Mouse (Mus musculus) megakaryocyte, adult 5-6 weeks (primary cell): ENCODE data around the gene Arhgap6. TPM values are rescaled to one million over a fixed set of nuclear protein-coding genes. Genes with fewer than 3 reads are reported as not detected.
"Not testable (repeated sequence)": the region's sequence is repeated elsewhere in the genome, so short reads cannot be mapped to it uniquely, and the experiment has no call there.

ENCODE experiments used
- ATAC-seq: 2 replicates; pipeline ENCODE4 v1.8.0; 2016; ENCODE audit warnings: mild to moderate bottlenecking, inconsistent platforms; ENCODE audit not compliant: poor library complexity, severe bottlenecking
- total RNA-seq, 2 experiments: library from RNA; stranded (forward) in 1 of 2; stranded (reverse) in 1 of 2; fragments of 153-499, 151-499 nt in 1 of 2; fragments of 221-1000, 200-1000 nt in 1 of 2; gene quantifications; 2 replicates each; pipeline versions ENCODE4 v1.2.3 to v1.2.4; 2015 to 2017

The Arhgap6 gene
- total RNA-seq, 2 experiments from 2014 or later: 1.9 to 3.3 TPM

DNA sequence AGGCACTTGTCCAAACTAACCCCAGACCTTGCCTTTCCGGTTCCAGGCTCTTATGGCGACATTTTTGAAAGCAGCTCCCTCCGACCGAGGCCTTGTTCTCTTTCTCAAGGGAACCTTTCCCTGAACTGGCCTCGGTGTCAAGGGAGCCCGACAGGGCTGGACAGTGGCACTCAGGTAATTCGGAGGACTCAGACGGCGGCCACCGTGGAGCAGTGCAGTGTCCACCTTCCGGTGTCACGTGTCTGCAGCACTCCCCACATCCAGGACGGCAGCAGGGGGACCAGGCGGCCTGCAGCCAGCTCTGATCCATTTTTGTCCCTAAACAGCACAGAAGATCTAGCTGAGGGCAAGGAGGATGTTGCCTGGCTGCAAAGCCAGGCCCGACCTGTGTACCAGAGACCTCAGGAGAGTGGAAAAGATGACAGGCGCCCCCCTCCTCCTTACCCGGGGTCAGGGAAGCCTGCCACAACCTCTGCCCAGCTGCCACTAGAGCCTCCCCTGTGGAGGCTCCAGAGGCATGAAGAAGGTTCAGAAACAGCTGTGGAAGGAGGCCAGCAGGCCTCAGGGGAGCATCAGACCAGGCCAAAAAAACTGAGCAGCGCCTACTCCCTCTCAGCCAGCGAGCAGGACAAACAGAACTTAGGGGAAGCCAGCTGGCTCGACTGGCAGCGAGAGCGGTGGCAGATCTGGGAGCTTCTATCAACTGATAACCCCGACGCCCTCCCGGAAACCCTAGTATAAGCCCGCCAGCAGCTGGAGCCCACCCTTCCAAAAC is 507.6 kb downstream of the Arhgap6 start:
- ATAC-seq: no peak

DNA sequence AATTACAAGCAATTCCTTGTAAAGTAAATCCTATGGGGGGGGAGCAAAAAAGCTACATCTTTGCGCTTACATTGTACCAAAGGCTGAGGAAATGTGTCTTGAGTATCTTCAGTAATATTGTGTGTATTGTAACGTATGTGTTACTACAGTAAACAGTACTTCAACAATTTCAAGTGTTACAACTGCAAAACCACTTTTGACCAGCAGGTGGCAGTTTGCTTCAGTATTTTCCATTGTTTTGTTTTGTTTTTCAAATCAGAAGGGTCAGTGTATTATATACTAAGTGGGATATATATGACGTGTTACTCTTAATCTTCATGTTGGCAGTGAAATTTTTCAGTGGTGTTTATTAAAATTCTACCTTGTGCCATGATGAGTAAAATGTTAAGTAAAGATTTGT is 509.0 kb downstream of the Arhgap6 start:
- peak; percentile 61 for ATAC-seq

DNA sequence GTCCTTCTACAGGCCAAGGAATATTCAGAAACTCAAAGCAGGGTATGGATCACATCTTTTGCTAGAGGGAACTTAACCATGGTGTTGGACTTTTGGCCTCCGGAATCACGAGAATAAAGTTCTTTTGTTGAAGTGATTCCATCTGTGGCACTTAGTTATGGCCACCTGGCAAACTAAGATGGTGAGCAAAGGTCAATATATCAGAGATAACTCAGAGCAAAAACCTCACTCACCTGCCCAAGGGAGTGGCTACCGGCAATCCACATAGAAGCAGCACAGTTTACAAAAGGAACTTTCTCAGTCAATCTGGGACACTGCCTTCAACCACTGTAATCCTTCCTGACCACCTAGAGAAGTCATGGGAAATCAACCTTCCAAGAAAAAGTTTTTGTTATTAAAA is 513.7 kb downstream of the Arhgap6 start:
- no peak for ATAC-seq

DNA sequence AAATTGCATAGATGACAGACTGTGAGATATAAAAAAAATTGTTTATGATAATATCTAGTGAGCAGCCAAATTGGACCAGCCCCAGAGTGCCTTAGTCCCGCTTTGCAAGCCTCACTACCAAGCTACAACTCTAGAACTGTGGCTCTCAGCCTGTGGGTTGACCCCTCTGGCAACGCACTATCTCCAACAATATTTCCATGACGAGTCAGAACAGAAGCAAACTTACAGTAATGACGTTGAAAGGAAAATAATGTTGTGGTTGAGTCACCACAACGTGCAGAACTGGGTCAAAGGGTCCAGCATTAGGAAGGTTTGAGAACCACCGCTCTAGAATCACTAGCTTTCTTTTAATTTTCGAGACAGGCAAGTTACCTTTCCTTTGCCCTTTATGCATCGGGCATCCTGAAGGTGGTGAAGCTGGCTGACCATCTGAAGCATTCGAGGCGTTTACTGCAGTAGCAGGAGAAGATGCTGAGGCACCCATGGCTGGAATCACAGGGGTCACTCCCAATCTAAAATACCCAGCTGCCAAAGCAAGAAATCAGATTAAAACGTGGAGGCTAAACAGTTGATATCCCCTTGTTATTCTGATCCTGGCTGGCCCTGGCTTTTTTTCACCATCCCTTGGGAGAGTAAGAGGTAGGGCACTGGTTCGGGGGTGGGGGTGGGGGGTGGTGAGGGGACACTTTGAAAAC is 524.3 kb downstream of the Arhgap6 start:
- ATAC-seq: peak; percentile 3; the same call in 1 of the 2 replicates

DNA sequence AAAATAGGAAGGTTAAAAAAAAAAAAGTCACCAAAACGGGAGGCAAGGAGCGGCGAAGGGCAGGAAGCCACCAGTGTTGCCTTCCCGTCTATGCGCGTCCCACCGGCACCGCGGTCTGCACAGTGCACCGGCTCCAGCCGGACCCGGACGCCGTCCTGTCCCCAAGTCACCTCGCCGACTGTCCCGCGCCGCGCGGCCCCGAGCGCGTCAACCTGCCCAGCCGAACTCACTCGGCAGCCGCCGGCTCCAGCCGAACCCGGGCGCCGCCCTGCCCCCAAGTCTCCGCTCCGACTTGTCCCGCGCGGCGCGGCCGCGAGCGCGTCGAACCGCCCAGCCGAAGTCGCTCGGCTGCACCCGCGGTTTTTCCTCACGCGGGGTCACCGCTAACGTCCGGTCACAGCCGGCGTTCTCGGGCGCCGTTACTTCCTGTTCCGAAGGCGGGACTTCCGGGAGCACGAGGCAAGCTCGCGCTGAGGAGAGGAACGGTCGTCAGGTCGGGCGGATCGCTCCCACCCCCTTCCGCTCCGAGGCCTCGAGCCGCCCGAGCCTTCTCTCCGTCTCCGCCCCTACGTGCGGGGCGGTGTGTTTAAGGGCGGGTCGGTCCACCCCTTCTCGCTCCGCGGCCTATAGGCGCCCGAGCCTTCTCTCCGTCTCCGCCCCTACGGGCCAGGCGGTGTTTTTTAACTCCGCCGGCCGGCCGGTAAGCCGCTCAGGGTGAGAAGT is 525.2 kb downstream of the Arhgap6 start, which contains the start of gene Hccs:
TSS of gene Hccs (minus strand) at position 428 of the 723 bp plus-strand sequence.
- peak; percentile 97 for ATAC-seq

DNA sequence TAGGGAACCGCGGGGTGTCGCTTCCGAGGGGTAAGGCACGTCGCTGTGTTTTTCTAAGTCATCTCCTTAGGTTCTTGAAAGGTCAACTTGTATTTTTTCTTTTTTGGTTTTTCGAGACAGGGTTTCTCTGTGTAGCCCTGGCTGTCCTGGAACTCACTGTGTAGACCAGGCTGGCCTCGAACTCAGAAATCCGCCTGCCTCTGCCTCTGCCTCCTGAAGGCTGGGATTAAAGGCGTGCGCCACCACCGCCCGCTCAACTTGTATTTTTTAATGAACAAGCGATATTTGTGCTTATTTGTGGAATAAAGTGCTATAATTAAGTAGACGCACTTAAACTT is 525.7 kb downstream of the Arhgap6 start:
- ATAC-seq: not testable (repeated sequence)

DNA sequence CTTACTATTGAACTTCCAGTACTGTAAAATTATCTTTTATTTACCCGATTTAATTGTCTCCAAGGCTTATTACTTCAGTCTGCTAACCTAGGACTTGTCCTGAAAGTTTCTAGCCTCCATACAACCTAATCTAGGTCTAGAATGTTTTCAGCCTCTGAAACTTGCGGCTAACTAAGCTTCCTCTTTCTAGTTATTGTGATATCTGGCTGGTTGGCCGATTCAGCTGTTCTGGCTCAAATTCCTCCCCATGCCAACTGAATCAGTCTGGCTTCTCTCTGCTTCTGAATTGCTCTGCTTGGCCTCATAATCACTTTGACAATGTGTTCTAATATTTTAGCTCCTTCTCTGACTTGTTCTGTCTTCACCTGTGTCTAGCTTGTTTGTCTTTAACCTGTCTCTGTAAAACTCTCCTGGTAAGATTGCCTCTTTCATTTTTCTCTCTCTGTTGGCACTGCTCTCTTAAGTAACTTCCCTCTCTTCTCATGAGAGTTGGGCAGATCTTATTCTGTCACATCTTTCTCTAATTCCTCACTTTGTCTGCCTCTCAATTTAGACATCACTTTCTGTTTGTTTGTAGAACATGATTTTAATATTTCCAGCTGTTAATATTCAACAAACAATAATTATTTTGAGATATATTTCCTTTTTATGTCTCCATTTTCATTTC is 531.2 kb downstream of the Arhgap6 start:
- peak; percentile 98 for ATAC-seq

DNA sequence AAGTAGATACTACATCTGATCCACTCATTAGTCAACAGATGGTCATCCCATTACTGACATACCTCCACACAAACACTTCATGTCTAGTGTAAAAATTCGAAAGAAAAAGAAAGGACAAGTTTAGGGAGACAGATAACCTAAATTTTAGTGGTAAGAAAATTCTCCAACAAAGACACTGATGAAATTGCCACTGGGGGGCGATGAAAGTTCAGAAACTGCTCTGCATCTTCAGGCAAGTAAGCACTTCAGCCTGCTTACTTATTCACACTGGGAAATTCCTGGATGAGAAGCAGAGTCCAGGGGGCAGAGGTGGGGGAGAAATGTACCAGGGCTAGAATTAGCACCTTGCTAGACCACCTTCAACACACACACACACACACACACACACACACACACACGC is 537.4 kb downstream of the Arhgap6 start:
- ATAC-seq: 0 out of 2 replicates have a peak, but pooled peaks have one; percentile 33

DNA sequence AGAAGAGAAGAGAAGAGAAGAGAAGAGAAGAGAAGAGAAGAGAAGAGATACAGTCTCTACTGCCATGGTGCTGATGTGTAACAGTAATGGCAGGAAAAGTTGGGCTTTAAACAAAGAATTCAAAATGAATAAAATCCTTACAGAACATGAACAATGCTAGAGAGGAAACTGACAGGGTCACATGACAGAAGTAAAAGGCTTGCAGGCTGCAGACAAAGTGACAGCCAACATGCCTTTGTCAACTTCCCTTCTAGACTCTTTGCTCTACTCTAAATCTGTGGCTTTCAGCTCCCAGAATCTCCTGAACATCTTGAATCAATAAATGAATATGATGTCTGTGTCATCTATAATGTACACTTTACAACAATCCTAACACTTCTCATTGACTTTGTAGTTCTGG is 542.7 kb downstream of the Arhgap6 start:
- ATAC-seq: peak; percentile 56; the same call in 1 of the 2 replicates

DNA sequence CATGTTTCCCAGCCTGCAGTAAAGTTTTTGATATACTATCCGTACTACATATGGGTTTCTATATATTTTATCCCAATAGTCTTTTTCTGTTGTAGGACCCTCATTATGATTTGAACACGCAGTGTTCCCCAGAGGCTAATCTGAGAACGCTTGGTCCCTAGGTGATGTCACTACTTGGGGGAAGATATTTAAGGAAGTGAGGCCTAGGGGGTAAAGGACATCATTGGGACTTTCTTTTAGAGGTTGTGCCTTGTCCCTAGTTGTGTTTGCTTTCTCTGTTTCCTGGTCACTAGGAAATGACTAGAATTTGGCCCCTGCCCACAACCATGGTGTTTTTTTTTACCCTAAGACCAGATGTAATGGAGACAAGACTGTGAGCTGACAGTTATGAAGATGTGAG is 543.3 kb downstream of the Arhgap6 start:
- ATAC-seq: peak; percentile 82

Other genes starting within 250 kb of the Arhgap6 start
- 0.13 TPM in 1 of 2 replicates, not detected in the other for gene Frmpd4, start 217.9 kb upstream of the Arhgap6 start, total RNA-seq (2015)
- not detected in 2 replicates for gene Frmpd4, start 217.9 kb upstream of the Arhgap6 start, total RNA-seq (2017)
- gene Msl3, start 121.2 kb upstream of the Arhgap6 start, total RNA-seq (2015): 50.9 and 64.0 TPM in 2 replicates
- gene Msl3, start 121.2 kb upstream of the Arhgap6 start, total RNA-seq (2017): 91.2 and 93.5 TPM in 2 replicates